Mouse (Mus musculus) erythroblast, embryonic 14.5 days (primary cell): Measurements from ENCODE around the gene Lrrc1.

Experiments used
- GATA1 ChIP-seq: IDR thresholded peaks from 2 replicates; pipeline ENCODE4 v1.6.1; 2012; ENCODE audit warnings: low read length, inconsistent platforms, mixed read lengths
- TAL1 ChIP-seq: IDR thresholded peaks from 3 replicates; pipeline ENCODE4 v1.6.1; 2012; ENCODE audit warnings: low read length, inconsistent platforms, mixed read lengths

GRCm38 (mm10) chr9:77439371-77439770, 105.3 kb downstream of the Lrrc1 start:
- no peak for TF ChIP-seq TAL1
- TF ChIP-seq GATA1 = no peak
